ENCODE assay signal across 10 mouse cellular contexts in the genomic region with DNA sequence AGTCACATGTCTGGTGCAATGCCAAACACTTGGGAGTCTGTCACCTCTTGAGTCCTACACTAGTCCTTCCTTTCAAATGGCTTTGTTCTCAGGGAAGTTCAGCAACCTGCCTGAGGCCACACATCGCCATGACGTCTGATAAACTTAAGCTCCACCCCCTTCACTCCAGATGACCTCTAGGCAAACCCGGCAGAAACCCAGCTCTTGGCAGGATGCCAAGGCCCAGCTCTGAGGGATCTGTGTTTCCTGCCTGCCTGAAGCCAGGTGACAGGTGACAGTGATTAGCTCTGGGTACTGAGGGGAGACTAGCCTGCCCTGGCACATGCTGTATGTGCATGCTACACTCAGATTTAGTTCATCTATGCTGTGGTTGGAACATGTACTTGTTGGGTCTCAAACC. TPM values are rescaled to one million over a fixed set of nuclear protein-coding genes. Genes with fewer than 3 reads are reported as not detected.
DNase-seq lines count a peak whose midpoint lies in the region; ATAC-seq and TF ChIP-seq lines count a peak whose summit lies in the region.
"Had no signal": no experiment of that assay in that cellular context is flagged by ENCODE, and none has a peak within 500 bp of the region (broad histone marks: within the 10 kb centered on the region; RNA-seq: fewer than 3 reads in every experiment).

No protein-coding gene starts in this region.

- no peak for TF ChIP-seq EP300 in heart, adult 2 months (IDR thresholded peaks at IDR 0.05; ENCODE audit: insufficient read depth, low read depth, low read length)

- WGBS in heart, embryonic 13.5 days: 3% methylated on average over 3 of the region's 3 CpGs
- 13% methylated on average over 3 of the region's 3 CpGs for WGBS in heart, adult 2 months
- 12% methylated on average over 3 of the region's 3 CpGs for WGBS in kidney, embryonic 15.5 days
- WGBS in forebrain, embryonic 13.5 days: 37% methylated on average over 3 of the region's 3 CpGs

- H3K4me1 ChIP-seq in heart, embryonic 13.5 days: peaks cover 96% of the 10 kb centered on the region
- peaks cover 29% of the 10 kb centered on the region for H3K4me1 ChIP-seq in heart, adult 2 months (ENCODE audit: control insufficient read depth, insufficient read depth, low read length)
- H3K4me1 ChIP-seq in kidney, embryonic 15.5 days: peaks cover 86% of the 10 kb centered on the region
- peaks cover 50% of the 10 kb centered on the region for H3K4me1 ChIP-seq in forebrain, embryonic 13.5 days

- TF ChIP-seq POLR2A in heart, adult 2 months (IDR thresholded peaks at IDR 0.05; ENCODE audit: insufficient read depth, low read depth, low read length): no peak

- no peaks in the 10 kb centered on the region for H3K27me3 ChIP-seq in heart, embryonic 13.5 days (replicated peaks)
- no peaks in the 10 kb centered on the region for H3K27me3 ChIP-seq in heart, adult 2 months (ENCODE audit: control insufficient read depth, insufficient read depth, low read length)
- no peaks in the 10 kb centered on the region for H3K27me3 ChIP-seq in kidney, embryonic 15.5 days
- H3K27me3 ChIP-seq in forebrain, embryonic 13.5 days: no peaks in the 10 kb centered on the region
- H3K27me3 ChIP-seq: lung, embryonic 15.5 days; Patski had no signal

- no peaks in the 10 kb centered on the region for H3K79me2 ChIP-seq in heart, adult 2 months (replicated peaks; ENCODE audit: control insufficient read depth, insufficient read depth, low read length)

- DNase-seq in heart, adult 2 months: no peak
- peak; percentile 73 for DNase-seq in WW6 (ENCODE audit: low read depth, low spot score)
- DNase-seq in lung, postnatal 36 days: peak; percentile 46
- DNase-seq in left cerebral cortex, adult 11 months (ENCODE audit: low spot score): no peak
- no peak for DNase-seq in layer of hippocampus, adult 9-10 months (ENCODE audit: low spot score)

- intact Hi-C loops in heart, adult 2 months (cut with DNase I): no loop called here

- no peaks in the 10 kb centered on the region for H3K36me3 ChIP-seq in heart, embryonic 13.5 days
- peaks cover 4% of the 10 kb centered on the region for H3K36me3 ChIP-seq in heart, adult 2 months (ENCODE audit: control insufficient read depth, insufficient read depth, low read length)
- peaks cover 3% of the 10 kb centered on the region; the same call in 1 of the 2 replicates for H3K36me3 ChIP-seq in kidney, embryonic 15.5 days
- H3K36me3 ChIP-seq in forebrain, embryonic 13.5 days (ENCODE audit: poor library complexity, severe bottlenecking): no peaks in the 10 kb centered on the region
- H3K36me3 ChIP-seq: lung, embryonic 15.5 days had no signal

- H3K9ac ChIP-seq in heart, embryonic 13.5 days: no peak overlapping the region
- H3K9ac ChIP-seq in heart, adult 2 months (ENCODE audit: low read depth, low read length): no peak overlapping the region
- H3K9ac ChIP-seq in kidney, embryonic 15.5 days: no peak overlapping the region
- no peak overlapping the region for H3K9ac ChIP-seq in forebrain, embryonic 13.5 days
- H3K9ac ChIP-seq: lung, embryonic 15.5 days had no signal

- no peak for ATAC-seq in heart, embryonic 13.5 days (ENCODE audit: extremely low read depth, insufficient number of reproducible peaks, low FRiP score, low TSS enrichment)
- ATAC-seq in kidney, embryonic 15.5 days (replicated peaks; ENCODE audit: low FRiP score): peak; percentile 47; the same call in 1 of the 2 replicates
- ATAC-seq in forebrain, embryonic 13.5 days: no peak
- ATAC-seq: Patski had no signal

- TF ChIP-seq CTCF in heart, adult 2 months (IDR thresholded peaks at IDR 0.05): no peak

- H3K27ac ChIP-seq in heart, embryonic 13.5 days (replicated peaks): peak overlapping the region; percentile 67
- no peak overlapping the region for H3K27ac ChIP-seq in heart, adult 2 months
- peak overlapping the region; percentile 59 for H3K27ac ChIP-seq in kidney, embryonic 15.5 days
- no peak overlapping the region for H3K27ac ChIP-seq in forebrain, embryonic 13.5 days
- H3K27ac ChIP-seq: lung, embryonic 15.5 days had no signal

- H3K9me3 ChIP-seq in heart, embryonic 13.5 days: no peaks in the 10 kb centered on the region
- no peaks in the 10 kb centered on the region for H3K9me3 ChIP-seq in kidney, embryonic 15.5 days (replicated peaks)
- no peaks in the 10 kb centered on the region for H3K9me3 ChIP-seq in forebrain, embryonic 13.5 days (replicated peaks)
- H3K9me3 ChIP-seq: lung, embryonic 15.5 days had no signal

- no peak overlapping the region for H3K4me3 ChIP-seq in heart, embryonic 13.5 days
- H3K4me3 ChIP-seq in heart, adult 2 months: no peak overlapping the region
- H3K4me3 ChIP-seq in kidney, embryonic 15.5 days (replicated peaks): no peak overlapping the region
- H3K4me3 ChIP-seq in forebrain, embryonic 13.5 days: no peak overlapping the region
- H3K4me3 ChIP-seq: lung, embryonic 15.5 days had no signal

- H3K4me2 ChIP-seq in heart, embryonic 13.5 days: no peak overlapping the region; the same call in 1 of the 2 replicates
- H3K4me2 ChIP-seq in kidney, embryonic 15.5 days: no peak overlapping the region
- no peak overlapping the region for H3K4me2 ChIP-seq in forebrain, embryonic 13.5 days
- H3K4me2 ChIP-seq: lung, embryonic 15.5 days had no signal

RNA-seq across cellular contexts. Expression of gene Il17rd, which starts 33.2 kb away (rescaled TPM):
- 1.3 and 1.5 TPM in 2 replicates for polyA plus RNA-seq in heart, embryonic 13.5 days (2015; fragmentation: Nextera tagmentation; extraction: Ambion mirVana)
- total RNA-seq in heart, adult 2 months (2021): 1 to 10 TPM; 3.2 to 4.5 TPM
- 2.1 and 3.8 TPM in 2 replicates for polyA plus RNA-seq in heart, adult 2 months (2012; rRNA removed)
- polyA plus RNA-seq in kidney, embryonic 15.5 days (2015; fragmentation: Nextera tagmentation; extraction: Ambion mirVana): 5.9 and 6.2 TPM in 2 replicates
- polyA plus RNA-seq in forebrain, embryonic 13.5 days (2015; fragmentation: Nextera tagmentation; extraction: Ambion mirVana): 1.9 and 2.3 TPM in 2 replicates

RNA-seq across cellular contexts. Expression of gene Arhgef3, which starts 42.7 kb away (rescaled TPM):
- polyA plus RNA-seq in heart, embryonic 13.5 days (2015; fragmentation: Nextera tagmentation; extraction: Ambion mirVana): 13.2 and 13.3 TPM in 2 replicates
- 10 to 100 TPM; 23.0 to 27.8 TPM for total RNA-seq in heart, adult 2 months (2021)
- polyA plus RNA-seq in heart, adult 2 months (2012; rRNA removed): 11.1 and 21.3 TPM in 2 replicates
- polyA plus RNA-seq in kidney, embryonic 15.5 days (2015; fragmentation: Nextera tagmentation; extraction: Ambion mirVana): 15.3 and 17.2 TPM in 2 replicates
- 1.5 and 1.6 TPM in 2 replicates for polyA plus RNA-seq in forebrain, embryonic 13.5 days (2015; fragmentation: Nextera tagmentation; extraction: Ambion mirVana)

Comparison
In these comparisons a context has a peak if more than half of its experiments do, and no peak if none do; other contexts are left out.
1. H3K27ac ChIP-seq: peak in heart, embryonic 13.5 days (single experiment) and kidney, embryonic 15.5 days (single experiment); none in heart, adult 2 months (single experiment) and forebrain, embryonic 13.5 days (single experiment).
2. DNase-seq: peak in WW6 (single experiment) and lung, postnatal 36 days (single experiment); none in heart, adult 2 months (0 of 2), left cerebral cortex, adult 11 months (single experiment) and layer of hippocampus, adult 9-10 months (single experiment).